Mouse (Mus musculus): ENCODE measurements around the gene Misp. TPM values are rescaled to one million over a fixed set of nuclear protein-coding genes. Genes with fewer than 3 reads are reported as not detected.

Gene Misp
- polyA plus RNA-seq, 1 experiment from 2014 or later: 0.85 TPM

DNA sequence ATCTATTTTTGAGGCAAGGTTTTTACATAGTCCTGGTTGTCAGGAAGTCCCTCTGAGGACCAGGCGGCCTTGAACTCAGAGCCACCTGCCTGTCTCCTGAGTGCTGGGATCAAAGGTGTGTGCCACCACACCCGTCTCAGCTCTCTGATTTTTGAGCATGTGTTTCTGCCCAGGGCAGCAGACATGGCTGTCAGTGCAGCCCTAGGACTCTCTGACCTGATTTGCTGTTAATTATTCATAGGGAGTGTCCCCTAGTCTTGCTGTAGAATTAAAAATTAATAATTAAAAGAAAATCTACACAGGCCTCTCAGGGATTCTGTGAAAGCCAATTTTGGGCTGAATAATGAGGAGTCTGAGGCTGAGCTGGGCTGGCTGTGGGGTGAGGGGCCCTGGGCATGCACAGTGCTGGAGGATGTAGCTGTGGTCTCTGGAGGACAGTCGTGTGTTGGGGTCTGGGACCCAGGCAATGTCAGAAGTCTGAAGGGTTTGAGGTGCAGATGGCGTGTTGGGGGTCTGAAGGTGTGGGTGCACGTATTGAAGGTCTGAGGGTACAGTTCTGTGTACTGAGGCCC, 6.4 kb upstream of the Misp start:
- Histone ChIP-seq H3K9ac (replicated peaks) (no peak overlapping the region), H3K27me3 (no peaks in the 10 kb centered on the region), H3K4me2 (replicated peaks) (no peak overlapping the region), H3K27ac (peak overlapping the region; percentile 21; the same call in 1 of the 2 replicates), H3K4me3 (replicated peaks) (no peak overlapping the region), H3K4me1 (replicated peaks) (0 out of 2 replicates have a peak, but pooled peaks cover 9% of the 10 kb centered on the region), H3K36me3 (peaks cover 70% of the 10 kb centered on the region), H3K9me3 (no peaks in the 10 kb centered on the region)
- no peak for ATAC-seq
- WGBS: 83% methylated on average over 5 of the region's 5 CpGs

DNA sequence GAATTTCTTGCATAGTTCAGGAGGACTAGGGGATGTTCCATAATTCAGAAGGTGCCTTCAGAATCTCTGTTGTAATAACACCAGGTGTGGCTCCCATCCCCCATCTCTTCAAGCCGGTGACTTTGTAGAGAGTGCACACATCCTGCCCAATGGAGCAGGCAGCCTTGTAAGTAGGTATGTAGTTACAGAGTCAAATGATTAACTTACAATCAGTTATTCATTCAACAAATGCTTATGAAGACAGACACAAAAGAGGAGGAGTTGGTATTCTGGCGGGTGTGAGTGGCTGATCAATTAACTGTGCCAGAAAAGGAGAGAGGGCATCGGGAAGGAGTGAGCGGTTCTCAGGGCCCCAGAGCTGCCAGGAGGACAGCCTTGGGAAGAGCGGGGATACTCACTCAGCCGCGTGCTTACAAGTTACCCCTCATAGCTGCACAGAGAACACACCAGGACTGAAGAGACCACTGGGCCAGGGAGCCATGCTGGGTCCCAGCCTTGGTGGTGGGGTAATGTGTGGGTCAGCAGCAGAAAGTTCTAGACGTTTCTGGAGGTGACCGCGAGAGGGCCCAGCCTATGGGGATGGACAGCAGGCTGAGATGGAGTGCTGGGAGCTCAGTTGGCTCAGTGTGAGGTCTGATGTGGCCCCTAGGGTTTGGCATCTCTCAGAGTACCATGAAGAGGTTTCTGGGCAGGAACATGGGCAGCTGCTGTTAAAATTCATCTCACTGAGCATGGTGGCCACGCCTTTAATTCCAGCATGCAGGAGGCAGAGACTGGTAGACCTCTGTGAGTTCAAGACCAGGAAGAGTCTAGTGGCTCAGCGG, 4.9 kb upstream of the Misp start:
- Histone ChIP-seq H3K9ac (replicated peaks) (no peak overlapping the region), H3K9me3 (no peaks in the 10 kb centered on the region), H3K27me3 (no peaks in the 10 kb centered on the region), H3K36me3 (peaks cover 74% of the 10 kb centered on the region), H3K27ac (0 out of 2 replicates have a peak overlapping the region, but pooled peaks have one; percentile 21), H3K4me2 (replicated peaks) (no peak overlapping the region), H3K4me3 (replicated peaks) (no peak overlapping the region), H3K4me1 (replicated peaks) (0 out of 2 replicates have a peak, but pooled peaks cover 9% of the 10 kb centered on the region)
- no peak for ATAC-seq
- WGBS: 92% methylated on average over 12 of the region's 12 CpGs

DNA sequence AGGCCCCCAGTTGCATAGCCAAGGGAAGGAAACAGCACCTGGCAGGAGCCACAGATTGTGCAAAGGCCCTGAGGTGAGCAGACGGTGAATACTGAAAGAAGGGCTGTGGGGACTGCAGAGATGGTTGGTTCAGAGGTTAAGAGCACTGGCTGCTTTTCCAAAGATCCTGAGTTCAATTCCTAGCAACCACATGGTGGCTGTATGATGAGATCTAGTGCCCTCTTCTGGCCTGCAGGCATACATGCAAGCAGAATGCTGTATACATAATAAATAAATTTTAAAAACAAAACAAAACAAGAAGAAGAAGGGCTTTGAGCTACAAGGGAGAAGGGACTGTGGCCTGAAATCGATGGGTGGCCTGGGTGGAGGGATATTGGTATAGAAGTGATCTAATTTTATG, 3.7 kb upstream of the Misp start:
- 81% methylated on average over 2 of the region's 2 CpGs for WGBS
- no peak for ATAC-seq
- H3K27me3 ChIP-seq: no peaks in the 10 kb centered on the region
- no peak overlapping the region for H3K9ac ChIP-seq (replicated peaks)
- peaks cover 73% of the 10 kb centered on the region for H3K36me3 ChIP-seq
- no peak overlapping the region for H3K4me3 ChIP-seq (replicated peaks)
- peaks cover 14% of the 10 kb centered on the region for H3K4me1 ChIP-seq (replicated peaks)
- H3K4me2 ChIP-seq (replicated peaks): no peak overlapping the region
- H3K27ac ChIP-seq: no peak overlapping the region
- H3K9me3 ChIP-seq: no peaks in the 10 kb centered on the region

DNA sequence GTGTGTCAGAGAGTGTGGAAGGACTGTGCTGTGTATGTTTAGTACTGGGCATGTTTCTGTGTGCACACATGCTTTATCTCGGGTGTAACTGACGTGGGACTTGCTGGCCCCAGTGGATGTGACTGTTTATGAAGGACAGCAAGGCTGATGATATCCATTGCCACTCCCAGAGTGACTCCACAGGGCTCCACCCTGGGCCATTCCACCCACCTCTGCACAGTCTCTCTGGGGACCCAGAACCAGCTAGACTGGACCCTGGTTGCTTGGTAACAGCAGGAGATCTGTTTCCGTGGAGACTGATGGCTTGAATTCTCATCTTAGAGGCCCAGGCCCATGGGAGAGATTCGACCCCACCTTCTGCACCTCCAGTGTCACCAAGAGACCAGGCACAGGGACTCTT, 2.6 kb upstream of the Misp start:
- WGBS: 63% methylated on average over 4 of the region's 4 CpGs
- peaks cover 19% of the 10 kb centered on the region for H3K4me1 ChIP-seq (replicated peaks)
- no peak overlapping the region; the same call in 1 of the 2 replicates for H3K9ac ChIP-seq (replicated peaks)
- ATAC-seq: no peak
- H3K4me3 ChIP-seq (replicated peaks): no peak overlapping the region
- peaks cover 68% of the 10 kb centered on the region for H3K36me3 ChIP-seq
- no peak overlapping the region for H3K27ac ChIP-seq
- no peaks in the 10 kb centered on the region for H3K9me3 ChIP-seq
- H3K27me3 ChIP-seq: no peaks in the 10 kb centered on the region
- H3K4me2 ChIP-seq (replicated peaks): no peak overlapping the region

DNA sequence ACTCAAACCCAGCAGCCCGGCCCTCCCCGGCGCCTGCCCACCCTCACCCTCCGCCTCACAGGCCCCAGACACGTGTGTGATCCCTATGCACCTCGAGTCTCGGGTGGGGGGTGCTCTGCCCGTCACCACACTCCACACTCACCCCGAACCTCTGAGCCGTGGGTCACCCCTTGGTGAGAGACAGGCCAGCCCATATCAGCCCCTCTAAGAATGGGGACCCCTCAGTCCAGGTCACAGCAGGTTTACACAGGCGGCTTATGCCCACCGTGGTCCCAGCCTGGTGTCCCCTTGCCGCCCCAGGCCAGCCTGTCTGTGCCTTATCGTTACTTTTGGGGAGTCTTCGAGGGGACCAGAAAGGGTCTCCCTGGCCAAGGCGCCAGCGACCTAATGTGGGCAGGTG, 1.2 kb upstream of the Misp start:
- Histone ChIP-seq H3K9ac (replicated peaks) (no peak overlapping the region), H3K4me1 (replicated peaks) (peaks cover 16% of the 10 kb centered on the region), H3K27me3 (no peaks in the 10 kb centered on the region), H3K27ac (no peak overlapping the region), H3K4me2 (replicated peaks) (no peak overlapping the region), H3K9me3 (no peaks in the 10 kb centered on the region), H3K4me3 (replicated peaks) (no peak overlapping the region), H3K36me3 (peaks cover 68% of the 10 kb centered on the region)
- no peak for ATAC-seq
- 93% methylated on average over 17 of the region's 17 CpGs for WGBS

DNA sequence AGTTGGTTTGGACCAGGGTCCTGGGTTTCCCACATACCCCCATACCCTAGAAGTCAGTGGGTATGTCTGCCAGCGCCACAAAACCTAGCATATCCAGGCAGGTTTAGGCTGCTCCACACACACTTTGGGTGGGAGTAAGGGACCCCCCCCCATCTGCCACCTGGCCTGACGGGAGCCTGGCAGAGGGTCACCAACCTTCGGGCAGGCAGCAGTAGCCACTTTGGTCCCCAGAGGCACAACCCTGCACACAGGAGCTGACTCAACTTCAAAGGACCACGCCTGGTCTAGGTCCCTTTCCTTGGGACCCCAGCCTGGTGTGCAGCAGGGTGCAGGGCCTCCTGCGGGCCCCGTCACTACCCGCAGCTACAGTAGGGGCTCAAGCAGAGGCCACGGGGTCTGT, 512 bp upstream of the Misp start:
- no peaks in the 10 kb centered on the region for H3K27me3 ChIP-seq
- no peaks in the 10 kb centered on the region for H3K9me3 ChIP-seq
- no peak overlapping the region for H3K4me2 ChIP-seq (replicated peaks)
- H3K4me1 ChIP-seq (replicated peaks): peaks cover 14% of the 10 kb centered on the region
- no peak overlapping the region for H3K27ac ChIP-seq
- no peak overlapping the region for H3K9ac ChIP-seq (replicated peaks)
- 89% methylated on average over 8 of the region's 8 CpGs for WGBS
- no peak for ATAC-seq
- no peak overlapping the region for H3K4me3 ChIP-seq (replicated peaks)
- peaks cover 62% of the 10 kb centered on the region for H3K36me3 ChIP-seq

DNA sequence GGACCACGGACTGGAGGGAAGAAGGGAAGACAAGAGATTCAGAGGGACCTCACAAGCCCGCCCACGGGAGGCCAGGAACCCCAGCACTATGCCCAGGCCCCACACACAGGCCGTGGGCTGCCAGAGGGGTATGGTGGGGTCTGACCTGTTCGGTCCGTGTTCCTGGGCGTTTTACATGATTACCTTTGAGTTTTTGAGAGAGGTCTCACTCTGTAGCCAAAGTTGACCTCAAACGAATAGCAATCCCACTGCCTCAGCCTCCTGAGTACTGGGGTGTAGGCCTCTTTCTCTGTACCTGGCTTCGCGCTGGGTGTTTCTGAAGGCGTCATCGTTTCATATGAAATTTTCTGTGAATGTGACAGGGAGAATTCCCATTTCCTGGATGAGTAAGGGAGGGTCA, 942 bp downstream of the Misp start:
- Histone ChIP-seq H3K4me2 (replicated peaks) (no peak overlapping the region), H3K4me1 (replicated peaks) (peaks cover 14% of the 10 kb centered on the region), H3K9ac (replicated peaks) (0 out of 2 replicates have a peak overlapping the region, but pooled peaks have one; percentile 8), H3K4me3 (replicated peaks) (no peak overlapping the region), H3K36me3 (peaks cover 48% of the 10 kb centered on the region), H3K9me3 (no peaks in the 10 kb centered on the region), H3K27ac (no peak overlapping the region), H3K27me3 (no peaks in the 10 kb centered on the region)
- ATAC-seq: no peak
- WGBS: 90% methylated on average over 12 of the region's 12 CpGs

DNA sequence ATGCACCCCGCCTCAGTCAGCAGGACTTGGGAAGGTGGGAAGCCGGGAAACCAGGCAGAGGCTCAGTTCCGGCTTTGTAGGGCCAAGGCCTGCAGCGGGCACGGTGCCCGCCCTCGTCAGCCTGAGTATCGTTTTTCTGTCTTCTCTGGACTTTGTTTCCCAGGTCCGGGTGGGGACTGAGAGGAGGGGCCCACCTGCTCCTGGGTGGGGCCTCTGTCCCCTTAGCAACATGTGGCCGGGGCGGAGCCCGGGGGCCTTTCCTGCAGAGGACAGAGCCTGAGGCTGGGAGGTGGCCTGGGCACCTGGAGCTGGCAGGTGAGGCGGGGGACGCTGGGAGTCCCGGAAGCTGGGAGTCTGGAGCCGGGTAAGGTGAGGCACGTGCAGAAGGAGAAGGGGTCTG, 1.6 kb downstream of the Misp start:
- H3K4me3 ChIP-seq (replicated peaks): no peak overlapping the region
- H3K36me3 ChIP-seq: peaks cover 41% of the 10 kb centered on the region
- 0 out of 2 replicates have a peak overlapping the region, but pooled peaks have one; percentile 8 for H3K9ac ChIP-seq (replicated peaks)
- ATAC-seq: 0 out of 2 replicates have a peak, but pooled peaks have one; percentile 22
- H3K27me3 ChIP-seq: no peaks in the 10 kb centered on the region
- peaks cover 14% of the 10 kb centered on the region for H3K4me1 ChIP-seq (replicated peaks)
- H3K27ac ChIP-seq: no peak overlapping the region
- WGBS: 33% methylated on average over 17 of the region's 17 CpGs
- H3K4me2 ChIP-seq (replicated peaks): 0 out of 2 replicates have a peak overlapping the region, but pooled peaks have one; percentile 1
- H3K9me3 ChIP-seq: no peaks in the 10 kb centered on the region

DNA sequence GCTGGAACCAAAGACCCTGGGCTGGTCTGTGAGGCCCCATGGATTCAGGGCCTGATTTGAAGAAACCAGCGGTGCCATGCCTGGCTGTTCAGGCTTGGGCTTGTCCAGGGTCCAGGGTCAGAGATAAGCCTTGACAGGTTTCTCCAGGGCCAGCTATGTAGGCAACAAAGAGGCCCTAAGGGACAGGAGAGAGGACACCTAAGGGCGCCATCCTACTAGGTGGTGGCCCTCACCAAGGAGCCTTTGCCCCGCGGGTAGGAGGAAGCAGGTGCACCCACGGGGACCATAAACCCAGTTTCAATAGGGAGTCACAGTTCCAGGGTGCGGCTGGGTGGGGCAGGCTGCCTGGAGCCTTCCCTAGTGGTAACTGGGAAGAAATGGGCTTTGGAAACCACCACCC, 2.2 kb downstream of the Misp start:
- H3K4me3 ChIP-seq (replicated peaks): no peak overlapping the region
- H3K9me3 ChIP-seq: no peaks in the 10 kb centered on the region
- no peak for ATAC-seq
- H3K36me3 ChIP-seq: peaks cover 39% of the 10 kb centered on the region
- H3K27me3 ChIP-seq: no peaks in the 10 kb centered on the region
- no peak overlapping the region for H3K27ac ChIP-seq
- H3K4me1 ChIP-seq (replicated peaks): peaks cover 14% of the 10 kb centered on the region
- no peak overlapping the region for H3K4me2 ChIP-seq (replicated peaks)
- no peak overlapping the region for H3K9ac ChIP-seq (replicated peaks)
- WGBS: 77% methylated on average over 6 of the region's 6 CpGs

DNA sequence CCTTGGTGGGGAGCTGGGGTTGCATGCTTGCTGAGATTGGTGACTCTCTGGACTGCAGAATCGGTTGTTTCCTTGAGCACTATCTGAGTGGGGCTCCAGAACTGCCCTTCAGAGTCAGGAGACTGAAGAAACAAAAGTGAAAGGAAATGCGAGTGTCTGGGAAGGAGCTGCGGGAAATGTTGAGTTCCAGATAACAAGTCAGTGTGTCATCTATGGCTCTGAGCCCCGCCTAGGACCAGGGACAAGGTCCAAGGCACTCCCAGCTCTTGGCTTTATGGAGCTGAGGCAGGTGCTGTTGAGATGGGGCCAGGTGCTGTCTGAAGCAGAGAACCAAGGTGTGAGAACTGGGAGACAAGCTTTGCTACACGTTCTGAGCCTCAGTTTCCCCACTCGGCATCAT, 3.6 kb downstream of the Misp start:
- no peak overlapping the region for H3K4me2 ChIP-seq (replicated peaks)
- 76% methylated on average over 6 of the region's 6 CpGs for WGBS
- ATAC-seq: no peak

DNA sequence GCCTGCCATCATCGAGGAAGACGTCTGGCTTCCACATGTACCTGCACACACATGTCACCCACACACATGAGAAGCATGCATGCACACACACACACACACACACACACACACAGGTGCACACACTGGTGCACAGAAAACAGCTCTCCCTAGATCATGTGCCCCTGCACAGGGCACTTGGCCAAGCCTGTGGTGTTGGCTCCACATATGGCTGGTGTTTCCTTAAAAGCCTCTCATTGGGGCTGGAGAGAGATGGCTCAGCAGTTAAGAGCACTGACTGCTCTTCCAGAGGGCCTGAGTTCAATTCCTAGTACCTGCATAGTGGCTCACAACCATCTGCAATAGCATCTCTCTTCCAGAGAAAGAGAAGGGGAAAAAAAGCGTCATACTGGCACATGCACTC, 10.8 kb downstream of the Misp start:
- Histone ChIP-seq H3K9ac (replicated peaks) (no peak overlapping the region), H3K36me3 (no peaks in the 10 kb centered on the region), H3K4me3 (replicated peaks) (no peak overlapping the region), H3K9me3 (no peaks in the 10 kb centered on the region), H3K27ac (no peak overlapping the region), H3K4me1 (replicated peaks) (no peaks in the 10 kb centered on the region), H3K27me3 (no peaks in the 10 kb centered on the region), H3K4me2 (replicated peaks) (no peak overlapping the region)
- no peak for ATAC-seq
- 85% methylated on average over 3 of the region's 3 CpGs for WGBS

More for the DNA sequence above, 3.6 kb downstream of the Misp start:
- Histone ChIP-seq H3K36me3 (peaks cover 25% of the 10 kb centered on the region), H3K9ac (replicated peaks) (no peak overlapping the region; the same call in 1 of the 2 replicates), H3K4me1 (replicated peaks) (peaks cover 10% of the 10 kb centered on the region), H3K27me3 (no peaks in the 10 kb centered on the region), H3K27ac (no peak overlapping the region), H3K4me3 (replicated peaks) (no peak overlapping the region), H3K9me3 (no peaks in the 10 kb centered on the region)

DNA sequence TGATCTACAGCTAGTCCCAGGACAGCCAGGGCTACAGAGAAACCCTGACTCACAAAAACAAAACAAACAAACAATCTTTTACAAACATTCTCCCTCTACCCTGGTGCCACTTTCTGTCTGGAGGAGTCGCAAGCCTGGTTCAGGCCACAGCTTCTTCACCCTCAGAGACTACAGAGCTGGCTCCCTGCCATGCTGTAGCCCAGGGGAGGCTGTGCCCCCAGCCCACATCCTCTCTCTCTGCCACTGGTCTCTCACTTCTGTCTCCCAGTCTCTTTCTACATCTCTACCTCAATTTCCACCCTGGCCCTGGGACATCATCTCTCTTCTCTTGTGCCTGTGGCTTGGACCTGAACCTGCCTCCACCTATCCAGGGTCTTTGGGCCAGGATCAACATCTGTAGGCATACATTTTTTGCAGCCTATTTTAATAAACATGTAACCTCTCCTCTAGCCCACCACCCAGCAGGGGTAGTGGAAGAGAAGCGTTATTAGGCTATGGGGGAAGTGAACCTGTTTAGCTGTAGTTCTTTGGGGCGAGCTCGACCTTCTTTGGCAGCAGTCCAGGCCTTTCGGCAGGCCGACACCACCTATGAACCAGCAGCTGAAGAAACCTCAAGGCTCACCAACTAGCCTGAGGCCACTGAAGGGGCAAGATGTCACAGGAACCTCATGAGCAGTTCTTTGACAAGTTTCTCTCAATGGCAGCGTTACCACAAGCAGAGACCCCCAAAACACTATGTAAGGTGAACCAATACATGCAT, 11.4 kb downstream of the Misp start:
- Histone ChIP-seq H3K4me1 (replicated peaks) (no peaks in the 10 kb centered on the region), H3K4me2 (replicated peaks) (no peak overlapping the region), H3K27ac (no peak overlapping the region), H3K9ac (replicated peaks) (0 out of 2 replicates have a peak overlapping the region, but pooled peaks have one; percentile 19), H3K27me3 (no peaks in the 10 kb centered on the region), H3K36me3 (no peaks in the 10 kb centered on the region), H3K9me3 (no peaks in the 10 kb centered on the region), H3K4me3 (replicated peaks) (no peak overlapping the region)
- no peak for ATAC-seq
- WGBS: 86% methylated on average over 7 of the region's 7 CpGs

Data from midbrain, embryonic 13.5 days (tissue).